Mouse (Mus musculus): ENCODE data around the gene 4930503B20Rik.

DNA sequence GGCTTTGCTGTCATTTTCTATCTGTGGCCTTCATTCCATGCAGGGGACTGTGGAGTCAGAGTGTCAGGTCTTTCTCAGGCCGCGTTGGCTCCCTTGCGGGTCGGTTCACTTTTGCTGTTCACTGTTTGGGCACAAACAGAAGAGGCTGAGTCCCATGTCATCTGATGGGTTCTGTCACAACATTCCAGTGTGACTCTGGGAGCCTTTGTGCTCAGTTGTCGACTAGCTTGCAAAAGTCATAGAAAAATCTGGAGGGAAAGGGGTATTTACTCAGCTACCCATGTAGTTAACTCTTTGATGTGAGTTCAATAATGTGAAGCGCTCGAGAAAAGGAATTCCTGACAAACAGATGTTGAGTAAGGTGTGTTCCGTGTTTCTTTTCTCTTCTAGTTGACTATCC lies 54.7 kb downstream of the 4930503B20Rik start:
- TF ChIP-seq POLR2A (IDR thresholded peaks at IDR 0.05; ENCODE audit: extremely low read depth, insufficient read depth, low read length) (no peak), CTCF (IDR thresholded peaks at IDR 0.05; ENCODE audit: extremely low read depth, insufficient read depth, low read length) (no peak)
